Mouse (Mus musculus) CH12.LX (cell line): ENCODE results near the gene Abca3. TPM values are rescaled to one million over a fixed set of nuclear protein-coding genes. Genes with fewer than 3 reads are reported as not detected.

Experiments used
- DNase-seq: peaks from one replicate; pipeline ENCODE4 v3.0.0-alpha.2; 2013; ENCODE audit errors: extremely low read depth
- H3K27ac ChIP-seq: 2 replicates; pipeline ENCODE4 v1.5.1; 2012; ENCODE audit warnings: low read depth, mild to moderate bottlenecking, control low read depth, moderate library complexity; ENCODE audit not compliant: insufficient read depth
- H3K27me3 ChIP-seq: replicated peaks from 2 replicates; pipeline ENCODE3; 2012; ENCODE audit warnings: inconsistent platforms
- H3K36me3 ChIP-seq, 2 experiments: replicated peaks in 1 of 2; 2 replicates each; pipeline versions ENCODE3 to v1.6.1; 2012; ENCODE audit warnings: inconsistent platforms in 1 of 2, low read length in 1 of 2, mild to moderate bottlenecking in 1 of 2, mixed read lengths in 1 of 2, moderate library complexity in 1 of 2; ENCODE audit not compliant: control insufficient read depth in 1 of 2, insufficient read depth in 1 of 2
- H3K4me1 ChIP-seq, 2 experiments: 2 replicates each; pipeline ENCODE4 v1.6.1; 2012; ENCODE audit warnings: inconsistent platforms in 1 of 2, moderate library complexity in 1 of 2; ENCODE audit not compliant: insufficient read depth in 2 of 2, control insufficient read depth in 1 of 2
- H3K4me2 ChIP-seq: 2 replicates; pipeline ENCODE4 v1.6.1; 2012; ENCODE audit warnings: low read depth, mild to moderate bottlenecking, control low read depth; ENCODE audit not compliant: poor library complexity, insufficient read depth, severe bottlenecking
- H3K4me3 ChIP-seq, 3 experiments: fragments of 150-350 bp in 1 of 3; sonication (generic) in 1 of 3; replicated peaks in 1 of 3; 2 replicates each; pipeline versions ENCODE3 to v1.5.1; 2011 to 2012; ENCODE audit warnings: low read depth in 2 of 3, low read length in 2 of 3, mild to moderate bottlenecking in 2 of 3, moderate library complexity in 2 of 3, control low read depth in 1 of 3, improper control_type of control experiment in 1 of 3, inconsistent platforms in 1 of 3, mixed read lengths in 1 of 3; ENCODE audit not compliant: poor library complexity in 1 of 3
- H3K79me2 ChIP-seq: replicated peaks from 2 replicates; pipeline ENCODE4 v1.6.1; 2012; ENCODE audit warnings: mild to moderate bottlenecking, moderate library complexity; ENCODE audit not compliant: control insufficient read depth, poor library complexity, insufficient read depth, severe bottlenecking; ENCODE audit errors: extremely low read depth
- H3K9ac ChIP-seq: 2 replicates; pipeline ENCODE4 v1.6.1; 2012; ENCODE audit warnings: low read depth, mild to moderate bottlenecking, control low read depth, moderate library complexity; ENCODE audit not compliant: insufficient read depth
- H3K9me3 ChIP-seq: replicated peaks from 2 replicates; pipeline ENCODE3; 2012; ENCODE audit warnings: low read length, inconsistent platforms, mixed read lengths
- BHLHE40 ChIP-seq: IDR thresholded peaks from 2 replicates; pipeline ENCODE4 v1.6.1; 2011; ENCODE audit warnings: mild to moderate bottlenecking, low read depth, low read length, improper control_type of control experiment
- CHD1 ChIP-seq: IDR thresholded peaks from 2 replicates; pipeline ENCODE4 v1.6.1; 2012; ENCODE audit warnings: low read depth, low read length, improper control_type of control experiment, inconsistent platforms
- CHD2 ChIP-seq: IDR thresholded peaks from 2 replicates; pipeline ENCODE4 v1.6.1; 2011; ENCODE audit warnings: low read length, improper control_type of control experiment
- CTCF ChIP-seq, 2 experiments: IDR thresholded peaks in 1 of 2; conservative IDR thresholded peaks in 1 of 2; 2 replicates each; pipeline ENCODE4 v1.5.1; 2011 to 2012; ENCODE audit warnings: low read depth in 2 of 2, low read length in 2 of 2, improper control_type of control experiment in 1 of 2, inconsistent platforms in 1 of 2, mild to moderate bottlenecking in 1 of 2, moderate library complexity in 1 of 2
- E2F4 ChIP-seq: IDR thresholded peaks from 2 replicates; pipeline ENCODE4 v1.6.1; 2011; ENCODE audit warnings: low read depth, low read length, improper control_type of control experiment; ENCODE audit not compliant: insufficient replicate concordance
- ELF1 ChIP-seq: IDR thresholded peaks from 2 replicates; pipeline ENCODE4 v1.6.1; 2014; ENCODE audit warnings: low read depth, mild to moderate bottlenecking, inconsistent platforms, low read length, improper control_type of control experiment
- EP300 ChIP-seq: IDR thresholded peaks from 2 replicates; pipeline ENCODE4 v1.6.1; 2011; ENCODE audit warnings: low read length, improper control_type of control experiment
- ETS1 ChIP-seq: conservative IDR thresholded peaks from 2 replicates; pipeline ENCODE4 v1.6.1; 2012; ENCODE audit warnings: low read depth, mild to moderate bottlenecking, inconsistent platforms, low read length, improper control_type of control experiment, moderate library complexity
- GABPA ChIP-seq: IDR thresholded peaks from 2 replicates; pipeline ENCODE4 v1.6.1; 2012; ENCODE audit warnings: low read depth, low read length, improper control_type of control experiment, inconsistent platforms; ENCODE audit not compliant: insufficient replicate concordance
- JUN ChIP-seq: IDR thresholded peaks from 2 replicates; pipeline ENCODE4 v1.6.1; 2011; ENCODE audit warnings: low read depth, mild to moderate bottlenecking, low read length, improper control_type of control experiment, moderate library complexity; ENCODE audit not compliant: insufficient read depth
- JUND ChIP-seq: conservative IDR thresholded peaks from 2 replicates; pipeline ENCODE4 v1.6.1; 2011; ENCODE audit warnings: low read depth, low read length, improper control_type of control experiment
- KAT2A ChIP-seq: IDR thresholded peaks from 2 replicates; pipeline ENCODE4 v1.6.1; 2012; ENCODE audit warnings: low read length, improper control_type of control experiment, inconsistent platforms; ENCODE audit not compliant: insufficient replicate concordance
- MAFK ChIP-seq: IDR thresholded peaks from 2 replicates; pipeline ENCODE4 v1.6.1; 2011; ENCODE audit warnings: low read length, improper control_type of control experiment; ENCODE audit not compliant: insufficient replicate concordance
- MAZ ChIP-seq: IDR thresholded peaks from 2 replicates; pipeline ENCODE4 v1.6.1; 2012; ENCODE audit warnings: low read depth, mild to moderate bottlenecking, inconsistent platforms, low read length, improper control_type of control experiment, moderate library complexity
- MEF2A ChIP-seq: IDR thresholded peaks from 2 replicates; pipeline ENCODE4 v1.6.1; 2014; ENCODE audit warnings: low read depth, mild to moderate bottlenecking, inconsistent platforms, low read length, improper control_type of control experiment, borderline replicate concordance
- MXI1 ChIP-seq: IDR thresholded peaks from 2 replicates; pipeline ENCODE4 v1.6.1; 2011; ENCODE audit warnings: mild to moderate bottlenecking, low read depth, low read length, improper control_type of control experiment
- MYC ChIP-seq: IDR thresholded peaks from 2 replicates; pipeline ENCODE4 v1.6.1; 2011; ENCODE audit warnings: low read depth, mild to moderate bottlenecking, improper control_type of control experiment, low read length
- NELFE ChIP-seq: IDR thresholded peaks from 2 replicates; pipeline ENCODE4 v1.6.1; 2011; ENCODE audit warnings: low read depth, low read length, improper control_type of control experiment
- NRF1 ChIP-seq: IDR thresholded peaks from 2 replicates; pipeline ENCODE4 v1.6.1; 2014; ENCODE audit warnings: low read depth, mild to moderate bottlenecking, inconsistent platforms, low read length, improper control_type of control experiment, moderate library complexity
- PAX5 ChIP-seq: IDR thresholded peaks from 2 replicates; pipeline ENCODE4 v1.6.1; 2012; ENCODE audit warnings: low read length, inconsistent platforms, mixed read lengths
- POLR2A ChIP-seq: IDR thresholded peaks from 2 replicates; pipeline ENCODE4 v1.6.1; 2011; ENCODE audit warnings: low read depth, mild to moderate bottlenecking, improper control_type of control experiment, low read length
- POLR2AphosphoS2 ChIP-seq: IDR thresholded peaks from 2 replicates; pipeline ENCODE4 v1.6.1; 2011; ENCODE audit warnings: low read depth, low read length, improper control_type of control experiment
- RAD21 ChIP-seq: IDR thresholded peaks from 2 replicates; pipeline ENCODE4 v1.6.1; 2011; ENCODE audit warnings: low read depth, mild to moderate bottlenecking, low read length, improper control_type of control experiment, moderate library complexity
- RCOR1 ChIP-seq: conservative IDR thresholded peaks from 2 replicates; pipeline ENCODE4 v1.6.1; 2012; ENCODE audit warnings: low read depth, mild to moderate bottlenecking, inconsistent platforms, low read length, improper control_type of control experiment
- SIN3A ChIP-seq: IDR thresholded peaks from 2 replicates; pipeline ENCODE4 v1.6.1; 2012; ENCODE audit warnings: low read length, improper control_type of control experiment, inconsistent platforms
- SMC3 ChIP-seq: IDR thresholded peaks from 2 replicates; pipeline ENCODE4 v1.6.1; 2011; ENCODE audit warnings: low read depth, low read length, improper control_type of control experiment
- TCF12 ChIP-seq: IDR thresholded peaks from 2 replicates; pipeline ENCODE4 v1.6.1; 2014; ENCODE audit warnings: low read depth, mild to moderate bottlenecking, inconsistent platforms, low read length, improper control_type of control experiment
- USF1 ChIP-seq: IDR thresholded peaks from 2 replicates; pipeline ENCODE4 v1.6.1; 2014; ENCODE audit warnings: low read depth, mild to moderate bottlenecking, inconsistent platforms, low read length, improper control_type of control experiment
- USF2 ChIP-seq: conservative IDR thresholded peaks from 2 replicates; pipeline ENCODE4 v1.6.1; 2011; ENCODE audit warnings: low read depth, low read length, improper control_type of control experiment
- ZMIZ1 ChIP-seq: IDR thresholded peaks from 2 replicates; pipeline ENCODE4 v1.6.1; 2012; ENCODE audit warnings: low read depth, mild to moderate bottlenecking, inconsistent platforms, low read length, improper control_type of control experiment
- dilution Hi-C: fragments of 300-500 bp; cut with MboI; formaldehyde crosslinking; loops from 2 replicates; pipeline ENCODE4 v1.14.3; 2020; ENCODE audit warnings: low sequenced_read_pairs; ENCODE audit not compliant: extremely low pct_unique_long_range_greater_than_20kb, extremely low pct_ligation_motif_present
- in situ Hi-C: fragments of 300-500 bp; cut with MboI; formaldehyde crosslinking; loops from 3 replicates; pipeline ENCODE4 v1.14.3; 2019; ENCODE audit warnings: low sequenced_read_pairs, low pct_ligation_motif_present, low pct_unique_long_range_greater_than_20kb, mixed read lengths
- polyA plus RNA-seq: library from polyadenylated mRNA; unstranded; fragments of >175 nt; gene quantifications from 2 replicates; pipeline ENCODE4 v1.2.1, GENCODE M21; 2012; ENCODE audit warnings: low read depth; ENCODE audit not compliant: insufficient read length
- total RNA-seq, 2 experiments: library from RNA; depleted of rRNA; stranded (reverse); fragments of 300-350 nt in 1 of 2; fragments of >200 nt in 1 of 2; gene quantifications; 2 replicates each; pipeline ENCODE4 v1.2.3; 2012 to 2014

Abca3 gene
- total and polyA plus RNA-seq, 3 experiments = 3.9 to 8.7 (median 8.4) TPM

- peak overlapping the region; percentile 28; the same call in 1 of the 2 replicates for H3K27ac ChIP-seq
- in situ Hi-C loops (no loop called here), dilution Hi-C loops (no loop called here)
- no peaks in the 10 kb centered on the region for H3K9me3 ChIP-seq
- H3K4me2 ChIP-seq = no peak overlapping the region
- no peaks in the 10 kb centered on the region for H3K27me3 ChIP-seq
- no peak overlapping the region for H3K4me3 ChIP-seq
- H3K79me2 ChIP-seq = peaks cover 13% of the 10 kb centered on the region
- peaks cover 53 to 66% of the 10 kb centered on the region in 2 experiments for H3K36me3 ChIP-seq
- TF ChIP-seq KAT2A (no peak), TCF12 (no peak), CHD2 (no peak), JUN (no peak), E2F4 (no peak), MXI1 (no peak), NELFE (no peak), JUND (no peak), CHD1 (no peak), USF2 (no peak), MYC (no peak), MAZ (no peak), PAX5 (no peak), GABPA (no peak), EP300 (no peak), MAFK (no peak), ELF1 (no peak), RCOR1 (no peak), CTCF (conservative IDR thresholded peaks at IDR 0.05 in 1 of 2, IDR thresholded peaks at IDR 0.05 in 1 of 2; ENCODE audit: low read depth in 2 of 2, low read length in 2 of 2) (no peak)
- DNase-seq = no peak
- H3K9ac ChIP-seq = no peak overlapping the region
- H3K4me1 ChIP-seq = peaks cover 0 to 23% of the 10 kb centered on the region in 2 experiments; a peak in 2 of 4 replicates
These were observed 74.2 kb downstream of the Abca3 start for GRCm38 (mm10) chr17:24425905-24426304.

GRCm38 (mm10) chr17:24426471-24427169 lies 74.9 kb downstream of the Abca3 start, which contains the start of gene Eci1:
Gene Eci1, plus strand, starts transcription at chr17:24426641.
- Histone ChIP-seq H3K36me3 (peaks cover 46 to 61% of the 10 kb centered on the region in 2 experiments), H3K9me3 (no peaks in the 10 kb centered on the region), H3K27ac (peak within 1 kb of the TSS; percentile 76), H3K9ac (peak within 1 kb of the TSS; percentile 79), H3K4me3 (peak within 1 kb of the TSS; percentile 80 to 86 (median 85)), H3K27me3 (no peaks in the 10 kb centered on the region), H3K79me2 (peaks cover 9% of the 10 kb centered on the region), H3K4me1 (peaks cover 0 to 23% of the 10 kb centered on the region in 2 experiments; a peak in 2 of 4 replicates), H3K4me2 (peak within 1 kb of the TSS; percentile 72)
- peak; percentile 92 for DNase-seq
- in situ Hi-C loops = no loop called here
- dilution Hi-C loops = no loop called here
- TF ChIP-seq JUN (no peak), TCF12 (peak; percentile 94), CHD2 (peak; percentile 56; the same call in 1 of the 2 replicates), NRF1 (peak; percentile 56), CHD1 (0 out of 2 replicates have a peak, but pooled peaks have one; percentile 38), POLR2A (peak; percentile 92), ZMIZ1 (peak; percentile 94), ELF1 (0 out of 2 replicates have a peak, but pooled peaks have one; percentile 3), MXI1 (peak; percentile 77), NELFE (peak; percentile 91), SIN3A (peak; percentile 63; the same call in 1 of the 2 replicates), USF1 (no peak), ETS1 (no peak), BHLHE40 (peak; percentile 50; the same call in 1 of the 2 replicates), MEF2A (peak; percentile 50; the same call in 1 of the 2 replicates), MYC (no peak), USF2 (no peak), POLR2AphosphoS2 (peak; percentile 99), SMC3 (no peak), RAD21 (no peak), EP300 (no peak), E2F4 (no peak)
